Comparison of ENCODE assay signal across 8 mouse cellular contexts in genomic region chr3:73046248-73046647, GRCm38 (mm10). TPM values are rescaled to one million over a fixed set of nuclear protein-coding genes. Genes with fewer than 3 reads are reported as not detected.
DNase-seq lines count a peak whose midpoint lies in the region.

No protein-coding gene starts in this region.

- intact Hi-C loops in left cerebral cortex, postnatal 4 days (cut with DNase I): loop anchor here (2.0 kb wide), 1 partner anchor 1949 kb away; no protein-coding TSS in a partner anchor

- peak; percentile 67 to 77 for DNase-seq in right cerebral cortex, postnatal 10 days (ENCODE audit: low spot score in 2 of 2)
- DNase-seq in right cerebral cortex, postnatal 36 days (ENCODE audit: low spot score in 2 of 2): no peak
- DNase-seq in ZHBTc4 (ENCODE audit: low read depth, low spot score): peak; percentile 64
- DNase-seq in cerebellum, postnatal 4 days (ENCODE audit: low spot score in 2 of 2): peak; percentile 38 to 63
- peak; percentile 63 for DNase-seq in heart, postnatal 4 days
- peak; percentile 62 for DNase-seq in left cerebral cortex, postnatal 4 days
- DNase-seq in neural tube, embryonic 10.5 days (ENCODE audit: extremely low spot score, low spot score): peak; percentile 60
- DNase-seq in urinary bladder, postnatal 10 days (ENCODE audit: low spot score): no peak

RNA-seq across cellular contexts. Expression of gene Slitrk3, which starts 11.4 kb away (rescaled TPM):
- total RNA-seq in heart, postnatal 4 days (2021): under 1 TPM; 0.12 to 0.14 TPM
- 10 to 100 TPM; 49.0 TPM for total RNA-seq in left cerebral cortex, postnatal 4 days (2021)

Comparison
In these comparisons a context has a peak if more than half of its experiments do, and no peak if none do; other contexts are left out.
1. DNase-seq: peak in right cerebral cortex, postnatal 10 days (2 of 2), ZHBTc4 (single experiment), cerebellum, postnatal 4 days (2 of 2), heart, postnatal 4 days (single experiment), left cerebral cortex, postnatal 4 days (single experiment) and neural tube, embryonic 10.5 days (single experiment); none in right cerebral cortex, postnatal 36 days (0 of 2) and urinary bladder, postnatal 10 days (single experiment).
2. RNA of gene Slitrk3, which starts 11.4 kb away (total RNA-seq): 49.0 TPM in left cerebral cortex, postnatal 4 days; 0.12 to 0.14 TPM in heart, postnatal 4 days; every median in the first group is over 10 times any median in the second.